Mouse (Mus musculus): ENCODE results near the gene Fndc3b.

Gene Fndc3b

DNA sequence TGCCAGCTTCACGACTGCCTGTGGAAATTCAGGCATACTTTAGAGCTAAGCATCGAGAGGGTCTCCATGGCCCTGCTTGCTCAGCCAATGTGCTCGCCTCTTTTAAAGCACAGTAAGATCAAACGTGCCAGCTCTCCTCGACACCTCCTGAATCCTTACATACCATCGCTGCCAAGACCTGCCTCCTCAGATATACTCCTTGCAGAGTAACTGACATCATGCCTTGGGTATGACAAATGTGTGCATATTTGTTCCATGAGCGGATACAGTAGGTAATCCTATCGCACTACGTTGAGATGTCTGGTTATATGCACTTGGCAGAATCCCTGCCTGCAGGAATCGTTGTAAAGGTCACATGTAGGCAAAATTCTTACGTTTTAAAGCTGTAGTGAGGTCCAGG, 120.3 kb downstream of the Fndc3b start:
- CTCF ChIA-PET, result no interaction called here

DNA sequence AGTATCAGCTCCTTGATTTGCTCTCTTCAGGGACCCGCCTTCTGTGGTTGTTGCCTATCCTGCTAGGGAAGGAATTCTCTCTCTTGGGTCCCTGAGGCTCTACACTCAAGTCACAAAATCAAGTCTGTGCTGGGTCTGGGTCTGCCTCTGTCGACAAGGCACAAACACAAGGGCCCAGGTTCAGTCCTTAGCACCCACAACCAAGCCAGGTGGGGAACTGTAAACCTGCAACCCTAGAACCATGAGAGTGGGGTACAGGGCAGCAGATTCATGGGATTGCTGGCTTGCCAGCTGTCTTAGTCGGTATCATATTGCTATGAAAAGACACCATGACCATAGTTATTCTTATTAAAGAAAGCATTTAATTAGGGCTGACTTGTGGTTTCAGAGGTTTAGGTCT, 121.8 kb downstream of the Fndc3b start:
- CTCF ChIA-PET, result interaction anchor here in 1 of 4 experiments (0.6 kb wide), 1 partner anchor 112 kb away, joined by 10 read pairs; no protein-coding TSS in a partner anchor
- POLR2A ChIA-PET, result interaction anchor here in 2 of 4 experiments (0.6 to 1.5 kb wide), 5 partner anchors 8 to 413 kb away, joined by 3 to 4 read pairs (median 3); no protein-coding TSS in a partner anchor

More for the DNA sequence above, 120.3 kb downstream of the Fndc3b start:
- POLR2A ChIA-PET, result interaction anchor here in 1 of 4 experiments (0.7 to 1.3 kb wide), 2 partner anchors 13 to 18 kb away, joined by 3 read pairs; no protein-coding TSS in a partner anchor

DNA sequence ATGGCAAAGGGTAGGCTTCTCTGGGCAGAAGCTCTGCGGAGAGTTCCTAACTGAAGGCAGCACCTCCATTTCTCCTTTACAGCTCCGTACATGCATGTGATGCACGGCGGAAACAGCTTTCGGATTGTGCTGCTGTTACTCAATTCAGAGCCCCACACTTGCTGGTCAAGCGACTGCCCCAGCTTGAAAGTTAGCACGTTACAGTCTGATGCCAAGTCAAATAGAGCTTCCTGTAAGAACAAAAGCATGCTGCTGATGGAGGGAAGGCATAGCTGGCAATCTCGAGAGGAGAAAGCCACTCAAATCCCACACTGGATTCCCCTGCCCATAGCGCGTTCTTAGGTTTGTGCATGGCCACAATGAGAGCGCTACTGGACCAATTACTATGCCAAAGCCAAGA, 122.5 kb downstream of the Fndc3b start:
- ChIA-PET POLR2A (interaction anchor here in 3 of 4 experiments (0.5 to 1.5 kb wide), 7 partner anchors 8 to 320 kb away, joined by 3 to 4 read pairs (median 3); no protein-coding TSS in a partner anchor), CTCF (interaction anchor here in 1 of 4 experiments (0.6 kb wide), 1 partner anchor 113 kb away, joined by 10 read pairs; no protein-coding TSS in a partner anchor)

DNA sequence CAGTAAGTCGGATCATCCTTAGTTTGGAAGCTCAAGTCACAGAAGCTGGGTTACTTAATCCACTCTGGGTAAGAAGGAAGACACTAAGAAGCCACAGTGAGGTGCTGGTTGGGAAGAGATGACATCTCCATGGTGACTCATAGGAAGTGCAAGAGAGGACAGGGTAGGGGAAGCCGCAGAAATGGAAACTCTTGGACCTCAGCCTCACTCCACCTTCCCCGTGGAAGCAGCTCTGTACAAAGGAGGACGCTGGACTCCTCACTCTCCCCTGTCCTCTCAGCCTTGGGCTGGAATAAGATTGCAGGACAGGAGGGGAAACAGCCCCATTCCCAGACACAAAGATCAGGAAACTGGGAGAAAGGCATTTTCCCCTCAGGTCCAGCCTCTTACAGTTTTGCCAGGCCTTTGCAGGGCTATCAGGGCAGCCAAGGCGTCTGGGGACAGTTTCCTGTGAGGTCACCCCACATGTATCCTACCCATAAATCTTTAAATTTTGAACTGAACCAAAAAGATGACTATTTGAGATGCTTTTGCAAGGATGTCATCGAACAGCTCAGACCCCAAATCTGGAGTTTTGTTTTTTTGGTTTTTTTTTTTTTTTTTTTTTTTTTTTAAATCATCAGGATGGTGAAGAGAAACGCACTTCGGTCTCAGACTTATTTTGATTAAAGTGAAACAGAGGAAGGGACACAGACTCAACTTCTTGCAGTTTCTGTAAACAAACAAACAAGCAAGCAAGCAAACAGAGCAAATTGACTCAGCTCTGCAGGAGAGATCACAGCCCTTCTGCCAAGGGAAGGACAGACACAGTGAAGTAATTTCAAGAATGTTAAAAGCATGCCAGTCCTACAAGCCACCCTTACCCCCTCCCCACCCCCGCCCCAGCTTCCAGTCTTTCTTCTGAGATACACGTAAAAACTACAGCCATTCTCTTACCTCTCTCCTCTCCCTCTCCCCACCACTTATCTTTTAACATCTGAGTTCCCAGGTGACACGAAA, 126.2 kb downstream of the Fndc3b start:
- POLR2A ChIA-PET, result interaction anchor here in 2 of 4 experiments (0.6 to 1.1 kb wide), 6 partner anchors 10 to 274 kb away, joined by 3 to 8 read pairs (median 3); no protein-coding TSS in a partner anchor
- CTCF ChIA-PET, result interaction anchor here in 1 of 4 experiments (0.6 kb wide), 1 partner anchor 131 kb away, joined by 3 read pairs; no protein-coding TSS in a partner anchor

DNA sequence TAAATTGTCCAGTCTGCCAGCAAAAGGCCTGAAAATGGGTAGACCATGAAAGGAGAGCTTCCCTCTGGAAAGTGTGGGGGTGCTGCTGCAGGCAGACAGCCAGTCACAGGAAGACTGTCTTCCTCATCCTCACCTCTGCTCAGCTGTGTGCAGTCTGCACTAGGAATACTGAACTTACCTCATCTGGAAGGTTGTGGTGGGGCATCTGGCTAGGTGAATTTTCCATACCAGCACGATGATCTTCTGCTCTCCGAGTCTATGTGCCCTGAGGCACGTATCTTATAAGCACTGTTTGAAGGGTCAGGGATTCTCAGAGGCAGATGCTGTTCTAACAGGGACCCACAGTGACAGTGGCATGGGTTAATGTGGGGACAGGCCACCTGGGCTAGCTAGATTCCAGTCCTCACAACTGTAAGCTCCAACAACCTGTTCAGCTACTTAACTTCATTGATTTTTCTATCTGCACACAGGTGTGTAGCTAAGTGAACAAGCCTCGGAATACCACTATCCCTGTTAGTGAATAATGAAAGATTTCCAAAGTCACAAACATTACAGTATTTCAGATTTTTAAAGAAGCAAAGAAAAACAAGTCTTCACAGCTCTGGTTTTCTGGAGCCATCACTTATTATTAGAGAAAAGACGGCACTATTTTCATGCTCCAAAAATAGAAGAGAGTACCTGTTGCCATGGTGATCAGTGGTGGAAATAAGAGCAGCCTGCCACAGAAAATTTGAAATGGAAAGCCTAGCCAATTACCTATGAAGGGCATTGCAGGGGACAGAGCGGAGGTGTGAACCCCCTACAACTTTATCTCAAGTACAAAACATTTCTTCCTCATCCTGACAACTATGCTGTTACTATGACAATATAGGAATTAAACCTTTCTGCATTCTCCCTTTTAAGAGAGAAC, 128.9 kb downstream of the Fndc3b start:
- ChIA-PET POLR2A (interaction anchor here in 1 of 4 experiments (1.0 to 2.0 kb wide), 5 partner anchors 7 to 128 kb away, joined by 3 to 5 read pairs (median 3); no protein-coding TSS in a partner anchor), CTCF (interaction anchor here in 1 of 4 experiments (1.3 kb wide), 1 partner anchor 10 kb away, joined by 3 read pairs; no protein-coding TSS in a partner anchor)

DNA sequence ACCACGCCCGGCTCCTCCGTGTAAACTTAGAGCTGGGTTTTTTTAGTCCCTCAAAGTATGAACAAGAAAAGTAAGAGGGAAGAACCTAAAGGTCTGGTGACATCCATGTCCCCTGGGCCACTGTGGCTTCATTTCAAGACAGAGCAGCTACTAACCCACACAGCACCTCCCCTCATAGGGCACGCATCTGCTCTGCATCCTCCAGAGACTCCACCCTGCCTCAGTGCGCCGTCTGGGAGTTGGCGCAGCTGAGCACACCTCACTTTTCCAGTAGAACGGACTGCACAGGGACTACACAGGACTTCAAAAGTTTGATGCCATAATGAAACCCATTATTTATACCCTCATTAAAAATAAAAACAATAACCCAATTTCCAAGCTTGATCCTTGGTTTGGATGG, 130.2 kb downstream of the Fndc3b start:
- ChIA-PET CTCF (no interaction called here), POLR2A (interaction anchor here in 1 of 4 experiments (1.0 to 2.0 kb wide), 6 partner anchors 9 to 129 kb away, joined by 3 to 5 read pairs (median 3); no protein-coding TSS in a partner anchor)

DNA sequence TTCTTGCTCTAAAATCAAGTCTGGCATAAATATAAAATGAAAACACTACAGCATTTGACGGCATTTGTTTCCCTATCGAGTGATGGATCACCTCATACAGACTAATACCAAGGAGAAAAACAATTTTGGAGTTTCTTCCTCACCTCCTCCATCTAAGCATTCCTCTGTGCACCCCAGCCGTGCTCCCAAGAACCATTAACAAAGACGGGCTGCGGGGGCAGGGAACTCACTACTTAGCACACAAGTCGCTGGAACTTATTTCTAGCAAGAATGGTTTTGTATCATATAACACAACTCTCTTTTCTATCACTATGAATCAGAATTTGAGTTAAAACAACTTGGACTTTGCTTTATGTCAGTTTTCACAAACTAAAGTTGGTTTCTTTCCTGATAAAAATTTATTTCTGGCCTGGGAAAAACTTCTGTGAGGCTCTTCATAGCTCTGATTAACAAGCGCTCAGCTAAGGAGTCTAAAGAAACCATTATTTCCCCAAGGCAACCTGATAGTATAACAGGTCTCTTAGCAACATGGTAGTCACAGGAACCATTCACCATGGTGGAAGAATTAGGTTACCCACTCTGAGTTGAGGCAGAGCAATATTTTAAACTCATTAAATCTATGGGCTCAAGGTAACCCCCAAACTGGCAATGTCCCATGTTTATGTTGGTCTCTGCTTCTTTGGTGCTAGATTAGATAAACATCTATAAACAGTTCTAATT, 131.1 kb downstream of the Fndc3b start:
- ChIA-PET POLR2A (interaction anchor here in 1 of 4 experiments (0.6 to 2.0 kb wide), 3 partner anchors 17 to 33 kb away, joined by 3 to 5 read pairs (median 4); no protein-coding TSS in a partner anchor), CTCF (no interaction called here)

DNA sequence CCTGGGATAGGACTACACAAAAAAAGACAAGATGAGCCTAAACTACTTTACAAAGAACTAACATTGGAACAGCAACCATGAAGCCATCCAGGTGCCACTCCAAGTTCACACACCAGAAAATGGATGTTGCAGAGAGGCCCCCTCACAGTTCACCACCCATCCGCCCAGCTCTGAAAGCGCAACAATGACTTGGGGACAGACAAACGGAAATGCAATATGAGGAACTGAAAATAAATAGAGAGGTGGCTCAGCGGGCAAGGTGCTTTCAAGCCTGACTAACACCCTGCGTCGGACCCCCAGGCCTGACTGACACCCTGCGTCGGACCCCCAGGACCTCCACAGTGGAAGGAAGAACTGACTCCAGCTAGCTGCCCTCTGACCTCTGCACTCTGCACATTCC, 131.9 kb downstream of the Fndc3b start:
- POLR2A ChIA-PET, result interaction anchor here in 1 of 4 experiments (0.6 kb wide), 1 partner anchor 952 kb away, joined by 7 read pairs; no protein-coding TSS in a partner anchor

DNA sequence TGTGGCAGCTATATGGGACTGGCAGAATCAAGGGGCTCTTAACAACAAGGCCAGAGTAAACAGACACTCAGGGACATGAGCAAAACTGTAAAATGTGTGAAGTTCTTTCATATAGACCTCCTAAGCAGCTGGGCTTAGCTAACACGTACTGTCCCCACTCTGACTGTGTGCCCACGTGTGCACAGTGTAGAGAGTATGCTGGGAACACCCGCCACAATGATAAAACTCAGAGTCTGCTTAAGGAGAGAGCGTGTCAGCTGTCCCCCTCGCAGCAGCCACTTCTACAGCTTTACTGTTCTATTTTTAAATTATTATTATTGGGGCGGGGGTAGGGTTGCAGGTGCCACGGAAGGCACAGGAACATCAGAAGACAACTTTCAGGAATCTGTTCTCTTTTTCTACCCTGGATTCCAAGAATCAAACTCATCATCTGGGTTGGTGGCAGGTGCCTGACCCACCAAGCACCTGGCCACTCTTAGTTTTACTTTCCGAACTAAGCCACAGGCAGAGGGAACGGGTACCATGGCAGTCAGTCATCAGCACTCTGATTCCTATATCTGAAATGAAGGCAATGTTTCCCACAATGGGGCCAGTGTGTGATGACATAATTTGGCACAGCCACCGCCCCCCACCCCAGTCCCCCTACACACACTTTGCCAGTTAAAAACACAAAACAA, 133.6 kb downstream of the Fndc3b start:
- ChIA-PET CTCF (no interaction called here), POLR2A (interaction anchor here in 1 of 4 experiments (0.9 kb wide), 1 partner anchor 13 kb away, joined by 3 read pairs; no protein-coding TSS in a partner anchor)

More for the DNA sequence above, 131.9 kb downstream of the Fndc3b start:
- CTCF ChIA-PET, result no interaction called here

DNA sequence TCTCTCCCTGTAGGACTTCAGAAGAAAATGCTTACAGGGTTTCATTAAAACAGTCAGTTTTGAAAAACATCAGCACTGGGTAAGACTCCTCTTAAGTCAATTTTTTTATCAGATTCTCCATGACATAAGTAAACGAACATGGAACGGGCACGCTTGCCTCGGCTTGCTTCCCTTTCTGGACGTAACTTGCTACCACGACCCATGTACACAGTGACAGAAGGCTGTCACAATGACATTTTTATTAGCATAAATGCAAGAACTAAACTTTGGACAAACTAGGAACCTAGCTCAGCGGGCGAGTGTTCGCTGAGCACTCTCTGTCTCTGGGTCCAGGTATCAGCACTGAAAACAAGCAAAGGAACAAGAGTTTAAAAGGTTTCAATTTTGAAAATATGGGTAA, 136.9 kb downstream of the Fndc3b start:
- CTCF ChIA-PET, result no interaction called here
- POLR2A ChIA-PET, result interaction anchor here in 1 of 4 experiments (1.5 kb wide), 1 partner anchor 10 kb away, joined by 3 read pairs; no protein-coding TSS in a partner anchor

DNA sequence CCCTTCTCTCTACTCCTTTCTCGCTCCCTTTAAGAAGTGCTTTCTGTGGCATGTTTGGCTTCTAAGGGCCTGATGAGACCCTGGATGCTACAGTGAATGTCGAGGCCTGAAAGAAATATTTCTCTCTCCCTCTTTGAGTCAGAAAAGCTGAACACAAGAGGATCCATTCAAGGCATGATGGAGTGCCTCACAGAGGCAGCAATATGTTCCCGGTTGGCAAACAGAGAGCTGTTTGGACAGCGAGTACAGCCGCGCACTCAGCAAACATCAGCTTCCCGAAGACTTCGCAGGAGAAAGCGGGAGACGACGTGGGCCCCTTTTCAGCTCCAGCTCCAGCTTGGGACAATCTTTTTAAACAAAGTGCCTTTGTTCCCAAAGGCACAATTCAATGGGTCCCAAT, 137.6 kb downstream of the Fndc3b start:
- CTCF ChIA-PET, result no interaction called here
- POLR2A ChIA-PET, result interaction anchor here in 2 of 4 experiments (0.7 to 1.0 kb wide), 4 partner anchors 15 to 259 kb away, joined by 3 to 4 read pairs (median 3); no protein-coding TSS in a partner anchor

DNA sequence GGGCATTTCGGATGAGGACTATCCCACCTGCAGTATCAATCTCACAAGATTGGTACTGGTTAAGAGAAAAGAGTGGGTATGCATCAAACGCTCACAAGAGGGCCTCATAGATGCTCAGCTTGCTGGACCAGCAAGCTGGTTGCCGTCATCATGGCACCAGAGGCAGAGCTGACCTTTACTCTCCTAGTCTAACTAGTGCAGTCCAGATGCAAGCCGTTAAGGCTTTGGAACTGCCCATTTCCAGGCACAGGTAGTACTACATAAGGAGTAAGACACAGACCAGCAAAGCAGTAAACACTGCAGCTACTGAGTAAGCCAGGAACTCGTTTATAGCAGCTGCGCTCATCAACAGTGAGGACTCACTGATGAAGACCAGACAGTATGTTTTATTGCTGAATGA, 138.8 kb downstream of the Fndc3b start:
- CTCF ChIA-PET, result interaction anchor here in 1 of 4 experiments (0.5 to 1.0 kb wide), 2 partner anchors 10 to 505 kb away, joined by 3 to 4 read pairs; no protein-coding TSS in a partner anchor
- POLR2A ChIA-PET, result no interaction called here

DNA sequence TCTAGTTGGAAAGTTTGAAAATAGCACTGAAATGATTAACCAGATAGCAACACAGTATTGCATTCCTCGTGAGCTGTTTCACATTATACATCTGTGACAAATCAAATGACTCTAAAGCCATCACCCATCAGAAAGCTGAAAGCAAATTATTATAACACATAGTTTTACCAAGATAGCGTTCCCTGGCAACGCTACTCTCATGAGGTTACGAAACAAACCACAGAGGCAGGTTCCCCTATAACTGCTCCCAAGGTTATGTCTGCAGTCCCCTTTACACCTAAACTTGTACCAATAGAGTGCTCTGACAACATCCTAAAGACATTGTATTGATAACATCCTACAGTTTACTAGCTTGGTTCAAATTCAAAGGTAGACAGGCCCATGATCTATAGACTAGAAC, 145.8 kb downstream of the Fndc3b start:
- ChIA-PET POLR2A (interaction anchor here in 1 of 4 experiments (1.9 kb wide), 1 partner anchor 11 kb away, joined by 5 read pairs; no protein-coding TSS in a partner anchor), CTCF (no interaction called here)

DNA sequence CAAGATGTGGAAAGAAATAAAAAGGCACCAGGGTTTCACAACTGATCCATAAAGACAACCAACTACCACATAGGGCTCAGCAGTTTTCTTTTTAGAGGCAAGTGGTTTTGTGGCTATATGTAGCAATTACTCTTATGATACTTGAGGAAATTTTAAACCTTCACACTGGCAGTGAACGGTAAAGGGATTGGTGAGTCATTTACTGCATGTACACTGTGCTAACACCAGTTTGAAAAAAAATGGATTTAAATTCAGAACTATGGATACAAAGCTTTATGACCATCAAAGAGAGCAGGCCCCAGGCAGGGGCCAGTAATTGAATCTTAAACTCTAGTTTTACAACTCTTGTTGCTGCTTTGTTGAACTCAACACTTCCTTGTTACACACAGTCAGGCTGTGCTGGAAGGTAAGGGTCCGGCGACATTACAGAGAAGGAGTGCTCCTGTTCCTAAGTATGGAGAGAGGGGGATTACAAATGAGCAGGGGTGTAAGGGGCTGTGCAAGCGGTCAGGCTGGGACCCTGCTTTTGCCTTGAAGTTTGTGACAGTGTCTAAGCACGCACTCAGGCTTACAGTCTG, 148.0 kb downstream of the Fndc3b start:
- POLR2A ChIA-PET, result interaction anchor here in 1 of 4 experiments (0.6 kb wide), 1 partner anchor 116 kb away, joined by 8 read pairs; no protein-coding TSS in a partner anchor
- CTCF ChIA-PET, result no interaction called here

DNA sequence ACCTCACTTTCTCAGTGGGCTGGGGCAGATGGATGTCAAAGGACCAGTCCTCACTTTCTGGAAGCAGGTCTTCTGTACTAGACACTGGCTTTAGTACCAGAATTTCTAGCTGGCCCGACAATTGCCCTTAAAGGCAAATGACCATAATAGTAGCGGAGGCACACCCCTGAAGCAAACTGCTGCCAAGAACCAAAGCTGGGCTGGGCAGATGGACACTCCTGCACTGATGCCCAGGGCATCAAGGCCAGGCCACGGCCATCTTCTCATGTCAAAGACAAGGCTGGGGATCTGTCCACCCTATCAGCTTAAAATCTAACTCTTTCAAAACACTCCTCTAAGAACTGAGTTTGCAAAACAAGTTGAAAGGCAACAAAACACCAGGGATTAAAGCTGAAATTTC, 148.6 kb downstream of the Fndc3b start:
- CTCF ChIA-PET, result no interaction called here
- POLR2A ChIA-PET, result interaction anchor here in 1 of 4 experiments (0.6 kb wide), 1 partner anchor 116 kb away, joined by 8 read pairs; no protein-coding TSS in a partner anchor

DNA sequence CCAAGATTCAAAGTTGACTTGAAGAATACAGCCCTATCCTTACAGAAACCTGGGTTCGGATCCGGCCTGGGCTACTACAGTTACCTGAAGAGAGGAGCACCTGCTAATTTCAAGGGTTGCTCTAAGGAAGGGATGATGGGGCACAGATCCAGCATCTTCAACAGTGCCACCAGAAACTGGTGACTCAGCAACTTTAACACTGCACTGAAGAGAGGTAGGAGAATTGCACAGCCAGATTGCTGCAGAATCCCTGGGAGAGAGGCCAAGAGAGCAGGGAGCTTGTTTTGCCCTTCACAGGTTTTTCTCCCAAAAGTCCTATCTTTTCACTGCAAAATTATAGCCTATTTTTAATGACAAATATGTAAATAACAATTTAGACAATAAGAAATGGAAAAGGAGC, 149.2 kb downstream of the Fndc3b start:
- POLR2A ChIA-PET, result interaction anchor here in 1 of 4 experiments (0.7 kb wide), 1 partner anchor 373 kb away, joined by 3 read pairs; no protein-coding TSS in a partner anchor
- CTCF ChIA-PET, result no interaction called here

DNA sequence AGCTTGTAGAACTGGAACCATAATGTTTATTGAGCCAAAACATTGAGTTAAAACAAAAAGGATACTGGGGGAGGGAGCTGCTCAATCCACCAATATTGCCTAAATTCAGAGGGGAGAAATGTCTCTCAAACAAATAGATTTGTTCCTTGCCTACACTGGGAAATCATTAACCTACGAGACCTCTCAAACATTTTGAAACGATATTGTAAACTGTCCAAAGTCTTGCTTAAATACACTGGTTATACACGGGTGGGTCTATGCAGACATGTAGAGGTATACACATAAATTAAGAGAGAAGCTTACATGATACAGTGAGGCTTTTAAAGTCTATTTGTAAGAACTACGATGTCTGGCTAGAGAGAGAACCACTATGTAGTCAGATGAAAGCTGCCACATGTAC, 151.8 kb downstream of the Fndc3b start:
- ChIA-PET CTCF (no interaction called here), POLR2A (interaction anchor here in 1 of 4 experiments (1.2 to 1.5 kb wide), 3 partner anchors 16 to 21 kb away, joined by 3 to 4 read pairs (median 4); no protein-coding TSS in a partner anchor)

All from embryonic stem cell, embryonic (primary cell).